Mouse (Mus musculus): ENCODE data around the gene Bmp2.
A peak's percentile ranks its signal among the peaks of the same experiment; 100 is the strongest.

Gene Bmp2

GRCm38 (mm10) chr2:133565424-133565823 is 13.5 kb downstream of the Bmp2 start:
- DNase-seq (ENCODE audit: low spot score): no peak

GRCm38 (mm10) chr2:133565995-133566710 is 14.2 kb downstream of the Bmp2 start:
- DNase-seq (ENCODE audit: low spot score): no peak

GRCm38 (mm10) chr2:133591562-133592255 is 39.8 kb downstream of the Bmp2 start:
- peak; percentile 43 for DNase-seq (ENCODE audit: low spot score)
